Mouse (Mus musculus): ENCODE measurements at regions not wholly inside any gene's neighbourhood (a gene's known extent, or its start where the extent isn't known, plus 50 kb on each side); places are given as distances from the start of the nearest gene placed in this dataset.

DNA sequence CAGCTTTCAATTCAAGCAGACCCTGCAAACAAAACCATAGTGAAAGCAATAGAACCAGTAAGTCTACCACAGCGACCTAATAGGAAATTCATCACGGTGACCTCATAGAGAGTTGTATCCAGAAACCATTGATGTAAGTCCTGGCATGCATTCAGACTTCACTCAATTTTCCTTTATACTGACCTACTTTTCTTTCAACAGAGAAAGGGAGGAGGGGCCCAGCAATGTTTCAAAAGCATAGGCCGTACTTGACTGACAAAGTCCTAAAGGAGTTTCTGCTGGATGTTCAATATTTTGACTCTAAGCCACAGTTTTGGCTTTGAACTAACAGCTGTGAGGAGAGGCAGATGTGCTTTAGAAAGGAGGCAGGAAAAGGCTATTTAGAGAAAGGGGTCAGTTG is 88.4 kb downstream of the AI593442 start:
- no peak for DNase-seq (ENCODE audit: low read depth in 2 of 2, low spot score in 2 of 2)

DNA sequence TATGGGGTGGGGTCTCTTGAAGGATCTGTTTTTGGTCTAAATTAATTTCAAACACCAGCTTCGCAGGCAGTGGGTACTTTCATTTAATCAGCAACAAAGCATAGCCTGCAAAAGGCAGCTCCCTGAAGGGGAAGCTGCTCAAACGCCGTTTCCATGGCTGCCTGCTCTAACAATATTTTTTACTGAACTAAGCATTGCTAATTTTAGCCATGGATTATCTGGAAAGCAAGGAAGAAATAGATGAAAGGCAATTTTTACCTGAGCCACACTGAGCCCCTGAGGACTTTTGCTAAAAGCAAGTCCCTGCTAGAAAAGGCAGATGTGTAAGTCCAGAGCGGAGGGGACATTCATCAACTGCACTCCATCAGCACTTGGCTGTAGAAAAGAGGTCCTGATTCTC is 105.5 kb downstream of the AI593442 start:
- no peak for DNase-seq (ENCODE audit: low read depth in 2 of 2, low spot score in 2 of 2)

DNA sequence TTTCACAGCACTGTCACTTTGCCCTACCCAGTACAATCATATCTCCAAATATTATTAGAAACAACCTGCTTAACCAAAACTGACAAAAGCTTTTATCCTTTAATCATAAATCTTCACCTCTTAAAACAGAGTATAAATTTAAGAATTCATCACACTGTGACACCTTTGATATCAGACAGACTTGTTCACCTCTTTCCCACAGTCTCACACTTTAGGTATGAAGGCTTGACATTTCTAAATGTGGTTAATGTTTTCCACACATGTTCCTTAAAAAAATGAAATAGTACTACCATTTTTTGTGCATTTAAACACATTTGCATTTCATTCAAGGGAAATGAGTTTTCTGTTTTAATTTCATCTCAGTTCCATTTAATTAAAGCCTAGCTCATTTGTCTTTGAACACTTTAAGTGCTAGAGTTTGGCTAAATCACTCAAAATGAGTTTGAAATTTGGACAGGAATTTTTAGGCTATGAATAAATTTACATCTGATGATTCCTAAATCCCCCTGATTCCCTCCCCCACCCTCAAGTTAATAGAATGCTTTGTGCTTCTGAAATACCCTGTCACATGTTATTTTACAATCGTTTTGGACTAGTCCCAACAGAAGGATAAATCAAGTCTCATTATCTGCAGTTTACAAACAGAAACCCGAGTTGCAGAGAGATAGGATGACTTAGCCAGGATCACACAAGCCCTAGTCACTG is 127.9 kb downstream of the AI593442 start:
- DNase-seq (ENCODE audit: low read depth in 2 of 2, low spot score in 2 of 2) = no peak

DNA sequence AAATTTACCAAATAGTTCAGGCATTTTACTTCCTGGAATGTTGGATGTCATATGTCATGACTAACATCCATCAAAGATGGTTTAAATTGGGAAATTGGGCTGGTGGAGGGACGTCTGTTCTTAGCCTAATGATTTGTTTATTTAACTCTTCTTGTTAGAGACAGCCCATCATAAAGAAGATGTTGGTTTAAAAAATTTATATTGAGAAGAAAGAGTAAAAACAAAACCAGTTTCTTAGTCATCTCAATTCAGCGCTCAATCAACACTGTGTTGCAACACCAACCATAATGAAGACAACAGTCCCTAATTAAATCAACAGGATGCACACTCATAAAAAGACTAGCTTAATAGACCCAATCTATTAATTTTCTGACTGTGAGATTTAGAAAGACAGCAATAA is 133.5 kb downstream of the AI593442 start:
- DNase-seq (ENCODE audit: low read depth in 2 of 2, low spot score in 2 of 2) = no peak

DNA sequence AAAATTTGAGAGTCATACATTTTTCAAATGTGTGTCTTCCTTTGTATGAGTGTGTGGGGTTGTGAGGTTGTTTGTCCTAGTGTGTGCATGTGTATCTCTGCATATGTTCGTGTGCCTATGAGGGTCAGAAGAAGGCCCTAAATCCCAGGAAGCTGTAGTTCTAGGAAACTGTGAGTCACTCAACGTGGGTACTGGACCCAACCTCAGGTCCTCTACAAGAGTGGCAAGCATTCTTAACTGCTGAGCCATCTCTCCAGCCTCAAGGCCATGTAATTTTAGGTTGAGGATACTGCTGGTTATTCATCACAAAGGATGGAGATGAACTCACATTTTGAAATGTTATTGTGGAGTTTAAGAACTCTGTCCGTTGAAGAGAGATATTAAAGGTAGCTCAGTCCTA is 140.5 kb downstream of the AI593442 start:
- no peak for DNase-seq (ENCODE audit: low read depth in 2 of 2, low spot score in 2 of 2)

DNA sequence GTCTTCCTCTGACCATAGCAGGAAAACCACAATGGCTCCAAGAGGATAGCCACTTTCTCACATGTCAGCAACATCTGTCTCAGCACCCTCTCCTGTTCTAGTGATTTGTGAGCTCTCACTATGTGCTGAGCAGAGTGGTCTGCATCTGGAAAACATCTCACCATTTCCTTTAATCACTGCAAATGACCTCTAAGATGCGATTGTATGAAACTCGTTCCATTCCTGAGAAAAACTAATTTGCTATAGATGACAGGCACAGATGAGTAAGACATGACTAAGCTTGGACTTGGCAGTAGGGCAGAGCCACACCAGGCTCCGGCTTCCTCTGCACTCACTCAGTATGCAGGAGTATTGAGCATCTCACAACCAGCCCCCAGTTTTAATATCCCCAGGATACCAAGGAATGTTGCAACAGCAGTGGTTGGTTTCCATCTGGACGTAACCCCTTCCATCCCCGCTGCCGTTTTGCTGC is 150.1 kb downstream of the AI593442 start:
- no peak for DNase-seq (ENCODE audit: low read depth in 2 of 2, low spot score in 2 of 2)

DNA sequence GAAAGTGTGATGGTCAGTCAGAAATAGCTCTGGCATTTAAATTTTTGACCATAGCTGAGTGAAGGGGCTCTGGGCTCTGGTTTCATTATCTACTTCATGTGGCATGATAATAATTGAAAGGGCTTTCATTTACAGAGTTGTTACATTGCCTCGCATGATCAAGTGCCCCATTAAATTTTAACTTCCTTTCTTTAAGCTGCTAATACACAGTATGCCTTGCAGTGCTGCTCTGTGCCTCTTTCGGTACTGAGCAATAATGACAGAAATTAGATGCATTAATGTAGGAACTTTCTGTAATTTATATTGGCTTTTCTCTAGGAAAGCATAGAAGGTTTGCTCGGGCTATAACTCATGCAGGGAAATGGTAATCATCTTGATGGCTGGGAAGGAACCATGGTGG is 179.1 kb downstream of the AI593442 start:
- no peak for DNase-seq (ENCODE audit: low read depth in 2 of 2, low spot score in 2 of 2)

DNA sequence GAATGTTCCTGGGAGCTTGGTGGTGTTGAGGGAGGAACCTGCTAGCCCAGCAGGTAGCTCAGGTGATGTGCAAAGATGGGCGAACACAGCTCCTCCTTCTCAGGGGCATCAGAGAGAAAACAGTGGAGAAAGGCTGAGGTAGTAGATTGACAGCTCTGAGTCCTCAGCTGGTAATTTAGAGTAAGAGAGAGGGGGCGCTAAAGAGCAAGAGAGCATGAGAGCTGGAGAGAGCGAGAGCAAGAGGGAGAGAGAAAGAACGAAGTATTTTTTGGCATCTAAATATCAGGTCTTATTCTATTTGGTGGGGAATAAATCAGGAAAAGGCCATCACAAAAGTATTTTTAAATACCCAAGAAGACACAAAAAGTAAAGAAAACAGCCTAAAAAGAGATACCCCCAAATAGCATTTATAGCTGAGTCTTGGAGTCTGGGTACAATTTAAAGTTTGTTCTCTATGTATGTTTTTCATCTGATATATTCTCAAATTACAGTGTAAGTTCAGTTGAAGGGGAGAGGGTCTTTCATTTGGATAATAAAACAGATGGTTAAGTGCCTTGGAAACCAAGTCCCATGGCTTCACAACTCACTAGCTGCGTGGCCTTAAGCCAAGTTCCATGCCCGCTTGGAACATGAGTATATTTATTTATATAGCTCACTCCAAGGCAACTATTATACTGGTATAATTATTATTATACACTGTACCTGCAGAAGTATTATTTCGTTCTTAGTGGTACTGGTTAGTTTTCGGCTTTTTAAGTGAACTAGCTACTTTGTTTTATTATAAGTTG is 183.9 kb downstream of the AI593442 start:
- DNase-seq (ENCODE audit: low read depth in 2 of 2, low spot score in 2 of 2) = no peak

DNA sequence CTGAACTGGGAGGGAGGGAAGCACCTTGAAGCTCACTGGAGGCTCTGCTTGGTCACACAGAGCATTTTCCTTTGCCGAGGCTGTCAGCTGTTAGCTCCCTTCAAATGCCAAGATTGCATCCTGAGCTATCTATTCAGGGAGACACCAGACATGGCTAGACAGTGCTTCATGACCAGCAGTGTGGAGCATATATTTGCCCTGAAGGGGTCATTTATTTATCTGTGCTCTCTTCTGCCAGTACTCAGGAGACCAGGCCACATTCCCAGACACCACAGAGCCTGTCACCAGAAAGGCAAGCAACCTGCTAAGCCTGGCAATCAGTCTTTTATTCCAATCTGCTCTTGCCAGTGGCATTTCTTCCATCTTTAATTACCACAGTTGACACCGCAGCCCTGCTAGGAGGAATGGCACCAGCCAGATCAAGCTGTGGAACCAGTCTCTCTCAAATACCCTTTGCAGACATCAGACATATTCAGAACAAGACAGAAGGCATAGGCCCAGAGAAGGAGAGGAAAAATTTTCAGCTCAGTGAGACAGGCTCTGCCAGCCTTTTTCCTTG is 186.6 kb downstream of the AI593442 start:
- no peak for DNase-seq (ENCODE audit: low read depth in 2 of 2, low spot score in 2 of 2)

DNA sequence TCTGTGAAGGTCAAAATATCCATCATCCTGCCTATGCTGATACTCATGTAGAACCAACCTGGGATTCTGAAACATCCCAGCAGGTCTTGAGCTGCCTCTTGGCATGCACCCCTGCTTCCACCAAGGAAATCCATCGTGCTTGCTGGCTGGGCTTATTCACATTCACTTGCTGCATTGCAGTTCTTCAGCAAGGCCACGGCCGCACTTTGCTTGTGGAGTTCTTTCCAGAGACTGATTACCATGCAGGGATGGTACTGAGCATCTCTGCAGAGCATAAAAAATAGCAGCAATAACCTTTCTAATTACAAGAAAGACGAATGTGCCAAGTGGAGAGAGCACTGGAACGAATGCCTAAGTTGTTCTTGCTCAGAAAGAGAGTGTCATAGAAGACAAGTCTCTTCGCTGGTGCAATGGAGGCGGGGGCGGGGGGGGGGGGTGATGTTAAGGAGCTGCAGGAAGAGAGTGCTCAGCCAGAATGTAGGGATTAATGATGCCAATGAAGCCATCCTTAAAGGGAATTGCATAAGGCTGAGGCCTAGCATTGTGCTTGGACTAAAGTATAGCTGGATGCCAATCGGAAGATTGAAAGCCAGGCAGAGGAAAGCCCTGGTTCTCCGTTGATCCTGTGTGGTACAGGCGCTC is 205.9 kb downstream of the AI593442 start:
- DNase-seq (ENCODE audit: low read depth in 2 of 2, low spot score in 2 of 2) = no peak

DNA sequence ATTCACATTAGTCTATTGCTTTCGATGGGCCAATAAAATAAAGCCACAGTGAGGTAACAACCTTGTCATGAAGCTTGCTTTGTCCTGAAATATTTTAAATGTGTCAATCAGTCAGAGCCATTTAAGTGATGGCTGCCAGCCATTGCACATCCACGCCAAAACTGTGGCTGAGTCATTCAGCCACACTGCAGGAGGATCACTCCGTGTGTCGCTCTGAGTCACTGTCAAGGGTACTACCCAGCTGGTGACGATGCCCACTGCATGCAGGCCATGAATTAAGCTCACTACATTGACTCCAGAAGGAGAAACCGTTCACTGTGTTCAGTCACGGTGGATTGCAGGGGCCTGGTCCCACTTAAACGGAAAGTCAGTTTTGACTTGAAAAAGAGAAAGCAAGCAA is 206.7 kb downstream of the AI593442 start:
- DNase-seq (ENCODE audit: low read depth in 2 of 2, low spot score in 2 of 2) = no peak

DNA sequence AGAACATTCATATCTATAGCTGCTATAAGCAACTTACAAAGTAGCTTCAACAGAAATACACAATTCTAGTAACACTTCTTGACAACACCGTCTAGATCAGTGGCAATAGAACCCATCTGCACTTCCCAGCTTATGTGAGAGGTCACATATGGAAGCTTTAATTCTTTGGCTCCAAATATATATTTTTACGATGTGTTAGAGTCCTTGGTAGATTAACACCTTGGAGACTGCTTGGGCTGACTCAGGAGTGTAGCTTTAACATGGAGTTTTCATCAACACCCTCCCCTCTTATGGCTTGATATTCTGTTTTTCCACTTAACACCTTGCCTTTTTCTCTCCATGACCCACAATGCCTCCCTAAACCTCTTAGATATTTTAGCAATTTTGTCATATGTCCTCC is 221.1 kb downstream of the AI593442 start:
- DNase-seq (ENCODE audit: low read depth in 2 of 2, low spot score in 2 of 2) = no peak

DNA sequence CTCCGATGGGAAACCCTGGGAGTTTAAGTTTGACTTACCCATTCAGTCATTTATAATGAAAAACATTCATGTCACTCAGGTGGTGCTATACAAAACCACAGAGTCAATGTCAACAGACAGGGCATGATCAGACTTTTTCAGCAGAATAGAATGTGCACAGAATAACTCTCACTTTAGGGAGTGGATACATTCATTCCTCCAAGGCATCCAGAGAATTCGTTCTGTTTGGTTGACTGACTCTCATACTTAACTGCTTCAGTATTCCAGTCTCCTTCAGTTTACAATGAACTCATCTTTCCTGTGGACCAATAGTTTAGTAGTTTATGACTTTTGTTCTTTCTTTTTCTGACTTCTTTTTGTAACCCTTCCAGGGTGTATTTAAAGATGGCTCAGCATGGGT is 225.1 kb downstream of the AI593442 start:
- DNase-seq (ENCODE audit: low read depth in 2 of 2, low spot score in 2 of 2) = no peak

DNA sequence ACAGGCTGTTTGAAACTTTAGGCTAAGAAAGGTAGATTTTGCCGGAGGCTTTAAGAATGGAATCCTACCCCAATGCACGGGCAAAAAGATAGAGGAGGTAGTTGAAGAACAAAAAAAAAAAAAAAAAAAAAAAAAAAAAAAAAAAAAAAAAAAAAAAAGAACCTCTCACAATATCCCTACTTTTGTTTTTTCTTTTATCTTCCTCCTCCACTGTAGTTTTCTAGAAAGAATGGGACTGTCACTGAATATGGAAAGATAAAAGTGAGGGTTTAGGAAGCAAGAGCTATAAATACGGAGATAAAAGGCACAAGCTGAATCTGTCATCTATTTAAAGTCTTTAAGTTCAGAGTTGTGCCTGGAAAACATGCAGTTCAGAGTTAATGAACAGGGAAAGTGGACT is 227.8 kb downstream of the AI593442 start:
- DNase-seq (ENCODE audit: low read depth in 2 of 2, low spot score in 2 of 2) = no peak

DNA sequence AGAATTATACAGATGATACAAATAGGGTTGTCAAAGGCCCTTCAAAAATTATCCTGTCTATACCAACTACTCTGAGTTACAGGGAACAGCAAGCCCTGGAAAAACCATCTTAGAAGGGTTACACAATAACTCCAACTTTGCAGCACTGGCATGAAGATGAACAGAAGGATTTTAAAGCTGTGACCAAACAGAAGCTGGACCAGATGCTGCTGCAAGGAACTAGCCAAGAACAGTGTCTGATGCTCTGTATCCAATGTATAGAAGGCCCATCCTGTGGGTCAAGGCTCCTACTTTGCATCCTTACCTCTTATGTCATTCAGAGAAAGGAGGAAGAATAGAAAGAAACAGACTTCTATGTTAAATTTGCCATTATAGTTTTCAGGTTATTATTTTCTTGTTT is 231.3 kb downstream of the AI593442 start:
- no peak for DNase-seq (ENCODE audit: low read depth in 2 of 2, low spot score in 2 of 2)

DNA sequence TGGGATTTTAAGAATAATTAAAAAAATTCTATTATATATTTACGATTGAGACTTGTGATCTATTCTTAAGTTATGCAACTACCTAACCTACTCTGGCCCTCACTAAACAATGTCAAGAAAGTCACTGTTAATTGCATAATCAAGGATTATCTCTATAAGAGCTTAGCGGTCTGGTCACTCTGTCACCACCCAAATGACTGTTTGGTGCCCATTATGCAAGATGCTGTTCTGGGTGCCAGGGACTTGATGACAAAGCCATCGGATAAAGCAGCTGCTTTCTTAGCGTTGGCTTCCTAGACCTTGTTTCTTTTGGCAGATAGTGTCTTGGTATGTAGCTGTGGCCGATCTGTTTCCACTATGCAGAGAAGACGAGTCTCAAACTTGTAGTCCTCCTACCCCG is 236.4 kb downstream of the AI593442 start:
- DNase-seq (ENCODE audit: low read depth in 2 of 2, low spot score in 2 of 2) = no peak

DNA sequence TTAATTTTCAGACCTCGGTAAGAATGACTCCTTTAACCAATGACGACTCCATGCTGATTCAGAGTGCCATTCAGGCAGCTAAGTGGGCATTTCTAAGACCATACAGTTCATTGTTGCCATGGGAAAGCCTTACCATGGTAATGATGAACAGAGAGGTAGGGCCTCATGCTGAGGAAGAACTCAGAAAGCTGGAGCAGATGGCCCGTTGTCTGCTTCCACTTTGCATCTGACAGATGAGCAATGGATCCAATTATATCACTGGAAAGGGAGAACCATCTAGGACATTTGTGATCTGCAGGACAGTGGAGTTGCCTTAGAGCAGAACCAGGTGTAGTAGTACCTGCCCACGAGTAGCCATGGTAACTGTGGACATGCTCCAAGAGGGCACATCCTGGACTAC is 245.4 kb downstream of the AI593442 start:
- no peak for DNase-seq (ENCODE audit: low read depth in 2 of 2, low spot score in 2 of 2)

DNA sequence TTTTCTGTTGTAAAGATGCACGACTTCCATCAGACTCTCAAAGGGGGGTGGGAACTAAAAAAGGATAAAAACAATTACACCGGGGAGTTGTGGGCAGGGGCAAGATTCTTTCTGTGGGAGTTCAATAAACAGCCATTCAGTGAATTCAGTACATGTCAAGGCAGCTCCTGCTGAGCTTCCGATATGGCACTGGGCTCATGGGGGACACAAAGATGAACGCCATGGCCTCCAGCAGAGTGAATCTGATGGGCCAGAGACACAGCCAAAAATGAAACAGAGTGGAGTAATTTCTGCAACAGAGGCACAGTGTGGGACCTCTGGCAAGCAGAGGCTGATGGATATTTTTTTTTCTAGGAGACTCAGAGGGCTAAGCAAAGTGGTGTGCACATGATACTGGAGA is 254.2 kb downstream of the AI593442 start:
- no peak for DNase-seq (ENCODE audit: low read depth in 2 of 2, low spot score in 2 of 2)

DNA sequence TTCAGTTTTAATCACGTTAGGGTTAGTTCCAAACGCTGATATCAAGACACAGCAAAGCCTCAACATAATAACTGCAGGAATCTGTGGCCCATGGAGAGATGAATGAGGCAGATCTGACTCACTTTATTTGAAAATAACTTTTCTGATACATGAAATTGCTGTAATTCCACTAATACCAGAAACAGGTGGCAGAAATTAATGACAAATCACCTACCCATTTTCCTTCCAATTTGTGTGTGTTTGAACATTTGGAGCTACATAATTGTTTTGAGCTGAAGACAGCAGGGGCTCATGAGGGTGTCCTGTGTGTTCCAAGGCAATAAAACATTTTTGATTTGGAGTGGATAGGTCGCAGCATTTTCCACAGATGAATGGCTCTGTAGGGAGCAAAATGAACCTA is 254.2 kb upstream of the Zc3h12c start:
- no peak for DNase-seq (ENCODE audit: low read depth in 2 of 2, low spot score in 2 of 2)

DNA sequence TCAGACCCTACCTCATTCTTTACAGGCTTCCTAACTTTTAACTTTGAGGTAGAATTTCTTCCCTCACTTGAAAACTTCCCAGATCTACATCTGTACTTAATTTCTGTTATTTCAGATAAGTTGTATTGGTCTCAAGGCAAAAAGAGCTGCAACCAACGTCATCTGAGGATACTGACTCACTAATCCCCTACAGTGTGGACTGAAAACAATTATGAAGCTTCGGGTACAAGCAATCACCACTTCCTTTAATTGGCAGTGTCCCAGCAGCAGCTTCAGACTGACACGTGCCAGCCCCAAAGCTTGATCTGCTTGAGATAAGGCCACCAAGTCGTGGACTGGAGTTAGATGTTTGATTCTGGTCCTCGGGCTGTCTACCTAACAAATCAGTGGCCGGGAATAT is 247.3 kb upstream of the Zc3h12c start:
- DNase-seq (ENCODE audit: low read depth in 2 of 2, low spot score in 2 of 2) = no peak

DNA sequence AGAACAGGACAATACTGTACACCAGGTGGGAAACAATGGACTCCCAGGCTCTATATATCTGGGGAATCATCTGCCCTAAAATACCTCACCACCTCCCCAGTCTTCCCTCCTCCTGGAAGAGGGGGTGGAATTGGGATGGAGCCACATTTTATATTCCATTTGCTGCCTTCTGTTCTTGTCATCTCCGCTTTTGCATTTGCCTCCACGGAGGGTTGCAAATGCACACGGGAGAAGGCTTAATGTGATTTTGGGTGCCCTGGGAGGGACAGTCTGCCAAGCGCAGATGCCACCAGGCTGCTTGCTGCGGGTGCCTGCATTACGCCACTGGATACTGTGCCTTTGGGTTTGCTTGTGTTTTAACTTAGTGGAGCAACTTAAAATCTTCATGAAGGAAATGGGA is 239.5 kb upstream of the Zc3h12c start:
- no peak for DNase-seq (ENCODE audit: low read depth in 2 of 2, low spot score in 2 of 2)

DNA sequence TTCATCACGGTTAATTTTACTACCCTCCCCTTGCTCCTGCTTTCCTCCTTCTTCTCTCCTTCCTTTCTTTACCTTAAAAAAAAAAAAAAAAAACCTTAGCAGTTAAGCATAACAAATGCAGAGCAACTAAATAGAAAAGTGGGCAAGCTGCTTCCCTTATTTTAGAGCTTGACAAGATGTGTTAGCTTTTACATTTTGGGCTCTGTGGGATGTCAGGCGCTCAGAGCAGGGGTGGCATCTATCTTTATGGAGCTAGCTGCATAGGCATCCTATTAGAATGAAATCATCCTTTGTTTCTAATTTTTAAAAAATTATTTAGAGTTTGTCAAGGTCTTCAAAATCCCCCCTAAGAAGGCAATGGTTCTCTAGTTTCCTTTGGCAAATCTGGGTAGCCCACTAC is 234.1 kb upstream of the Zc3h12c start:
- DNase-seq (ENCODE audit: low read depth in 2 of 2, low spot score in 2 of 2) = no peak
